Mouse (Mus musculus) embryonic facial prominence, embryonic 10.5 days (tissue): ENCODE data around the gene G6pc3. TPM values are rescaled to one million over a fixed set of nuclear protein-coding genes. Genes with fewer than 3 reads are reported as not detected.

ENCODE experiments used
- DNase-seq: peaks from one replicate; pipeline ENCODE4 v3.0.0-alpha.2; 2017; ENCODE audit warnings: low spot score
- H3K27ac ChIP-seq: fragments of 300-500 bp; sonication (generic); replicated peaks from 2 replicates; pipeline ENCODE4 v1.5.1; 2016; ENCODE audit warnings: mild to moderate bottlenecking
- H3K27me3 ChIP-seq: fragments of 300-500 bp; sonication (generic); replicated peaks from 2 replicates; pipeline ENCODE4 v1.6.1; 2016; ENCODE audit warnings: low read depth, mild to moderate bottlenecking; ENCODE audit not compliant: poor library complexity, severe bottlenecking
- H3K36me3 ChIP-seq: fragments of 300-500 bp; sonication (generic); replicated peaks from 2 replicates; pipeline ENCODE4 v1.6.1; 2016; ENCODE audit warnings: mild to moderate bottlenecking, moderate library complexity
- H3K4me1 ChIP-seq: fragments of 300-500 bp; sonication (generic); 2 replicates; pipeline ENCODE4 v1.6.1; 2016
- H3K4me3 ChIP-seq: fragments of 300-500 bp; sonication (generic); 2 replicates; pipeline ENCODE4 v1.5.1; 2016; ENCODE audit warnings: mild to moderate bottlenecking, moderate library complexity
- H3K9me3 ChIP-seq: fragments of 300-500 bp; sonication (generic); 2 replicates; pipeline ENCODE4 v1.6.1; 2016; ENCODE audit warnings: mild to moderate bottlenecking
- WGBS: fragments of 180-500 bp; shearing (Covaris S2); methylation state at CpG from one replicate; pipeline ENCODE4 v1.1.7; 2016; 5-methylcytosine and 5-hydroxymethylcytosine counted together
- polyA plus RNA-seq: library from polyadenylated mRNA; unstranded; fragments of >200 nt; fragmentation: Nextera tagmentation; extraction: Ambion mirVana; gene quantifications from 2 replicates; pipeline ENCODE4 v1.2.1, GENCODE M21; 2016

The G6pc3 gene
- polyA plus RNA-seq, 1 experiment from 2014 or later: 39.6 TPM

DNA sequence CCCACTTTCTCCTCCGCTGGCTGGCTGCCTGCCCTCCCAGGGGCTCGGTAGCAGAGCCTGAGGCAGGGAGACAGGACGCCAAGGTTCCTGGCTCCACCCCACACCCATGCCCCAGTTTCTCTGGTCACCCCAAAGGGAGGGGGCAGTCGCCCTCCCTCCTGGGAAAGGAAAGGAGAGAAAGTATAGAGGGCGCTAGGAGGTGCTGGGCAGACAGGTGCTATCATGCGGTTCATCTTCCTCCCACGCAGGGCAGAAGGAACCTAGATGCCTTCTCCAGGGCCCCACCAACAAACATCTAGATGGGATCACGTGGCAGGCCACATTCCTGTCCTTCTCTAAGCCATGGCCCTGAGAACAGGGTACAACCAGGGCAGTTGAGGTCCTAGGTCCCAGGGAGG, 32.5 kb downstream of the G6pc3 start:
- no peak for DNase-seq
- Histone ChIP-seq H3K27me3 (peaks cover 36% of the 10 kb centered on the region), H3K9me3 (no peaks in the 10 kb centered on the region), H3K4me1 (peaks cover 88% of the 10 kb centered on the region), H3K27ac (no peak overlapping the region), H3K4me3 (no peak overlapping the region), H3K36me3 (peaks cover 35% of the 10 kb centered on the region)
- 77% methylated on average over 8 of the region's 8 CpGs for WGBS

DNA sequence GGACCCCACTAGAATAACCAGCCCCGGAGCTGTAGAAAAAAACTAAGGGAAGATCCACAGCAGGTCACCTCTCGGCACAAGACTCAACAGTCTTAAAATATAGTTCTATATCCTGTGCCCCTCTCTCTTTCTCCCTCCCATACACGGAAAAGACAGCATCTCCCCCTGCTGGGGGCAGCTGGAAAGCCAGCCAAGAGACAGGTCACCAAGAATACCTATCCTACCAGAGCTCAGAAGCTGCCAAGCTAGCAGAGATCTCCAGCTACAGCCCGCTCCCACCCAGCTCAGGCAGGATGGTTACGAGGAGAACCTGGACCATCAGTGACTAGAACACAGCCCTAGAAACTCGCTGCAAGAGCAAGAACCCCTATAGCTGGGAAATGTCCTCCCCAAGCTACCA, 33.7 kb downstream of the G6pc3 start:
- WGBS: 40% methylated on average over 6 of the region's 6 CpGs
- Histone ChIP-seq H3K9me3 (no peaks in the 10 kb centered on the region), H3K36me3 (peaks cover 30% of the 10 kb centered on the region), H3K27me3 (peaks cover 47% of the 10 kb centered on the region), H3K27ac (no peak overlapping the region; the same call in 1 of the 2 replicates), H3K4me1 (peaks cover 88% of the 10 kb centered on the region), H3K4me3 (no peak overlapping the region)
- DNase-seq: peak; percentile 76

DNA sequence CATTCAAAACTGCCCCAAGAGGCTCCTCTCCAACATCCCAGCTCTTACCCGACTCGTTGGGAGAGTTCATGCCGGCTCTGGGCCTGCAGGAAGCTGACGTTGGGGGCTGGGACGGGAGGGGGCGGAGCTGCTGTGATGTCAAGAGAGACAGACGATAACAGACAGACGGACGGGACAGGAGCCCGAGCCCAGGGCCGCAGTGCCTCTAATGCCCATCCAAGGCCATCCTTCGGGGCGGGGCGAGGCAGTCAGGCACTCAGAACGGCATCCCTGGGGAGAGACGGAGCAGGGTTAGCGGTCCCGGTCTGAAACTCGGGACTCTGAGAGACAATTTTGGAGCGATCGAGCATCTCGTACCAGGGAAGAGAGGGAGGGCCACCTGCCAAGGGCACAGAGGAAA, 35.3 kb downstream of the G6pc3 start:
- peak; percentile 42 for DNase-seq
- peaks cover 29% of the 10 kb centered on the region for H3K36me3 ChIP-seq
- WGBS: 5% methylated on average over 22 of the region's 22 CpGs
- H3K27me3 ChIP-seq: peaks cover 58% of the 10 kb centered on the region
- peak overlapping the region; percentile 45 for H3K4me3 ChIP-seq
- peaks cover 88% of the 10 kb centered on the region for H3K4me1 ChIP-seq
- H3K27ac ChIP-seq: peak overlapping the region; percentile 26
- H3K9me3 ChIP-seq: no peaks in the 10 kb centered on the region

DNA sequence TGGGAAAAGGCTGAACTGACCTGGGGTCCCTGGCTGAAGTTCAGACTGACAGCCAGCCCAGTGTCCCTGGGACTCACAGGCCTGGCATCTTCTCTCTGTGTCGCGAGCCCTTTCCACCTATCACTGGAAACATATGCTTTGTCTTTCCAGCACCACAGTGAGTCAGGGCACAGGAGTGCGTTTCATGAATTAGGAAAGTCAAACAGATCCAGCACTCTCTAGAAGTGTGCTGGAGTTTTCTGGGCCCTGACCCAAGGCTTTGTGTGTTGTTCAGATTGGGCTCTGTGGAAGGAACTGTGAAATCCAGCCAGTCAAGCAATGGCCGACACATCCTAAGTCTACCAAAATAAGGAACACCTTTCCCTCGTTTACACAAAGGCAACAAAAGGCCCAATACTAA, 35.8 kb downstream of the G6pc3 start:
- no peaks in the 10 kb centered on the region for H3K9me3 ChIP-seq
- peaks cover 58% of the 10 kb centered on the region for H3K27me3 ChIP-seq
- no peak for DNase-seq
- peak overlapping the region; percentile 26; the same call in 1 of the 2 replicates for H3K27ac ChIP-seq
- peaks cover 86% of the 10 kb centered on the region for H3K4me1 ChIP-seq
- H3K4me3 ChIP-seq: peak overlapping the region; percentile 45
- peaks cover 23% of the 10 kb centered on the region for H3K36me3 ChIP-seq
- 74% methylated on average over 5 of the region's 5 CpGs for WGBS

DNA sequence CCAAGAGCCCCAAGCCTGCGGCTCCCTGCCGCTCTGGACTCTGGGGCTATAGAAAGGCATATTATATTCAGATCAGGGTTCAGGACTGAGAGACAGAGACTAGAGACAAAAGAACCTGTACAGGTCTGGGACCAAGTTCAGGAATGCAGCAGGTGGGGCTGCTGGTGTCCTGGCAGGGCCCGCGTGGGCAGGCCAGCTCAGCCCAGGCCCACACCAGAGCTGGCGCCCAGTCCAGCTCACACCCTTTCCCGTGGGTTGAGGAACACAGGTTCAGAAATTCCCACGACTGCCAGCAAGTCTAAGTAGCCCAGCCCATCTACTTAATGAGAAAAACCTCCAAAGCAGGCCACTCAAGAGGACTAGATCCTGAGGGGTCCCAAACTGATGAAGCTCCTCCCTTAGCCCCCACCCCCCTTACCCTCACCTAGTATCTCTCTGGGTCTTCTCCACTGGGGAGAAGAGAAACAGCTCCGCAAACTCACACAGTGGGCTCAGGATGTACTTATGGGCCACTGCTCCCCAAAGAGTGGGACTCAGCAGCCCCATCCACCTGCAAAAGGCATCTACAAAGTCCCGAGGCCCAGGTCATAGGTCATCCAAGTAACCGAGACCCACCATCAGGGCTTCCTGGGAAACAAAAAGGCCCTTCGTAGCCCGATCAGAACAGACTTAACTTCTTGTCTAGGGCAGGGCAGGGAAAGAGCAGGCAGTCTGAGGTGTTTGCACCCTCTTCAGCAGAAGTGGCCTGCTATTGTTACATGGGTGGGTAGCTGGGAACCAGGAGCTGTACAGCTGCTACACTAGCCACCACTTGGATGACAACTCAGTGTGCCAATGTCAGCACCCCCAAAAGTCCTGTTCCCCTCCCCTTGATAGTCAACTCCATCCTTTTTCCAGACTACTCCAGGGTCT, 36.9 kb downstream of the G6pc3 start:
- 66% methylated on average over 12 of the region's 12 CpGs for WGBS
- Histone ChIP-seq H3K36me3 (peaks cover 13% of the 10 kb centered on the region), H3K9me3 (no peaks in the 10 kb centered on the region), H3K27me3 (peaks cover 58% of the 10 kb centered on the region), H3K4me3 (peak overlapping the region; percentile 14; the same call in 1 of the 2 replicates), H3K4me1 (peaks cover 87% of the 10 kb centered on the region), H3K27ac (no peak overlapping the region)
- no peak for DNase-seq

DNA sequence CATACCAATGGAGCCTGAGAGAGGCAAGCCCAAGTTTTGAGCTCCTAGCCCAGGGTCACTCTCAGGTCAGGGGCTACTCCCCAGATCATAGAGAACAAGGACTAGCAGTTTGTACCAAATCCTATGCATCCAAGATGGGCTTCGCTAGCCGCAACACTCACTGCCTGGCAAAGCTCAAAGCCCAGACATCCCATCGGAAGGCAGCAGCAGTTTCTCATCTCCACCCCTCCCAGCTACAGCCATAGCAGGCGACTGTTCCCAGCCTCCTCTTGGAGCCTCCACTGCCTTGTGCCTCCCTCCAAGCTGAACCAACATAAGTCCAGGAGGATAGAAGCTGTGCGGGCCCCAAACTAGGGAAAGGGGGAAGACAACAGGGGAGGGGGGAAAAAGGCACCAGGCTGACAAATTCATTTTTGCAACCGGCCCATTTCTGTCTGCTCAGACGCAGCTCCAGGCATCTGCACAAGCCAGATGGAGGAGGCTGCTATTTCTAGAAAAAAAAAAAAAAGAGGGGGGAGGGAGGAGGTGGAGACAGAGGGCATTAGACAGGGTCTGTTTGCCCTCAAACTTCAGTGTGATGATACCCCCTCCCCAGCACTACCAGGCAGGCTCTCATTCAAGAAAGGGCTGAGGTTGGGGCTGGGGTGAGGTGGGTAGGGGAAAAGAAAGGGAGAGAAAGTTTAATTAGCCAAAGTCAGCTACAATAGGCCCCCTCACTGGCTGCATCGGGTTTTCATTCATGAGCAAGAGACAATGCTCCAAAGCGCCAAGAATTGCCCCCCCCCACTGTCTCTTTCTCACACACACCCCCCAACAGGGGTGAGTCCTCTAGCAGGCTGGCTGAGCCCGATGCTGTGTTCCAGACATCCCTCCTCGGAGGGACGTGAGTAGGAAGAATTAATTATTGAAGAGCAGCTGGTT, 38.1 kb downstream of the G6pc3 start:
- peaks cover 58% of the 10 kb centered on the region for H3K27me3 ChIP-seq

DNA sequence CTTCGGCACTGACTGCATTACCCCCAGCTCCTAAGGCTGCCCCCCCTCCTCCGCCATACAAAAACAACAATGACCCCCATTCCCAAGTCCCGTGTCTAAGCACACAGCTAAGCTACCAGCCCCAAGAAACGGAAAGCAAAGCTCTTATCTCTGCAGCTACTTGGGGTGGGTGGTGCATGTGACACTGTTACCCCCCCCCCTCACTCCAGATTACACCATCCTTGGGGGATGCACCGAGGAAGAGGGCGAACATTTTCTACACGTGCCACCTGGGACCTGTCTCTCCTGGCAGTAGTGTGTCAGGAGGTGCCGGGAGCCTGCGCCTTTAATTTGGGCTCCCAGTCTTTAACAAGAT, 38.7 kb downstream of the G6pc3 start:
- DNase-seq: no peak
- peak overlapping the region; percentile 92 for H3K27ac ChIP-seq
- peak overlapping the region; percentile 91 for H3K4me3 ChIP-seq
- WGBS: 35% methylated on average over 9 of the region's 9 CpGs
- no peaks in the 10 kb centered on the region for H3K9me3 ChIP-seq
- H3K4me1 ChIP-seq: peaks cover 75% of the 10 kb centered on the region
- H3K36me3 ChIP-seq: peaks cover 6% of the 10 kb centered on the region; the same call in 1 of the 2 replicates
- peaks cover 58% of the 10 kb centered on the region for H3K27me3 ChIP-seq

More for the DNA sequence above, 38.1 kb downstream of the G6pc3 start:
- Histone ChIP-seq H3K9me3 (no peaks in the 10 kb centered on the region), H3K36me3 (peaks cover 6% of the 10 kb centered on the region; the same call in 1 of the 2 replicates), H3K4me1 (peaks cover 79% of the 10 kb centered on the region), H3K27ac (peak overlapping the region; percentile 92), H3K4me3 (peak overlapping the region; percentile 91)
- 19% methylated on average over 12 of the region's 12 CpGs for WGBS
- no peak for DNase-seq

DNA sequence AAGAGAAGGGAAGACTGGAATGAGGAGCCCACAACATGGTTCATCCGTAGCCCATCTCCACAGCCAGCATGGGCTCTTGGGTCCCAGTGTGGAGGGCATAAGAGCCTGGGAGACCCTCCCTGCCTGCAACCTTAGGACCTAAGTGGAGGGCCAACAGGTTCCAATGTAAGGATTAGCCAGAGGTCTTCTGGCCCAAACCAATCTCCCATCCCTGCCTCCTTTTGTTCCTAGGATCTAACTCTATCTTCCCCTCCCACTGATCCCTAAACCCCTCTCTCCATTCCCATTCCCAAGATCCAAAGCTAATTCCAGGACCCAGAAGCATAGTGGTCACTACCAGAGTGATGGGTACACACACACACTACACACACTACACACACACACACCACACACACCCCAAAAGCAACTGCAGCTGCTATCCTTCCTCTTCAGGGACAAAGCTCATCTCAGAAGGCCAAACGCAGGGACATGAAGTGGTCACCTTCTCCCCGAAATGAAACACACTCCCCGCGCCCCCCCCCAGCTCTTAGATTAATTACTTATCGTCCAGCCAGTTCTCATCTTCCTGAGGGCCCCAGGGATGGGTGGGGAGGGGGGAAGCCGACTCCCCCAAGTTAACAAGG, 39.3 kb downstream of the G6pc3 start:
- Histone ChIP-seq H3K27me3 (peaks cover 54% of the 10 kb centered on the region), H3K4me1 (peaks cover 69% of the 10 kb centered on the region)

DNA sequence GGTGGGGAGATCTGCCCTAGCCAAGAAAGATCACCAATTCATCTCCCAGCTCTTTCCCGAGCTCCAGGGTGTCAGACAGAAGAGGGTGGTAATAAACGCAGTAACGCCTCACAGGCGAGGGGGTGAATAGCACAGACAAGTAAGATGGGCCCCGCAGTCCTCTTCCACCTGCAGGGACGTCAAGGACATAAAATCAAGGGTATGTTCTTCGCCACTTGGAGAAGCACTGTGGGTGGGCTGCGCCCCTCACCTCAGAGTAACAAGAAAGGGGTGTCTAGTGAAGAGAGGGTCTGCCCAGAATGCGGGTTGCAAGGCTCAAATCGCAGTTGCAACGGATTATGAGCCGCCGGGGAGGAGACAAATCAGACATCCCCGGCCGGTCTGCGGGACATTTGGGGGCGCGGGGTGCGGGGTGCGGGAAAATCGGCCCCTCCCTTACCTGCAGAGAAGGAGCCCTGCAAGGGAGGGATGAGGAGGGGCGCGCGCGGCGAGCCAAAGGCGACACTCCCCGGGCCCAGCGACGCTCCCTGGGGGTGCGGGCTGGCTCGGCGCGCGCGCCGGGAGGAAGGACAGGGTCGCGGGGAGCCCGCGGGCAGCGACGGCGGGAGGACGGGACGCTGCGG, 40.0 kb downstream of the G6pc3 start:
- under 1% methylated on average over 47 of the region's 47 CpGs for WGBS
- Histone ChIP-seq H3K27ac (peak overlapping the region; percentile 92), H3K36me3 (0 out of 2 replicates have a peak, but pooled peaks cover 3% of the 10 kb centered on the region), H3K4me1 (peaks cover 62% of the 10 kb centered on the region), H3K9me3 (no peaks in the 10 kb centered on the region), H3K4me3 (peak overlapping the region; percentile 91), H3K27me3 (peaks cover 47% of the 10 kb centered on the region)
- DNase-seq: peak; percentile 49

More for the DNA sequence above, 39.3 kb downstream of the G6pc3 start:
- 15% methylated on average over 7 of the region's 7 CpGs for WGBS
- peaks cover 6% of the 10 kb centered on the region; the same call in 1 of the 2 replicates for H3K36me3 ChIP-seq
- H3K27ac ChIP-seq: peak overlapping the region; percentile 92
- no peak for DNase-seq
- no peaks in the 10 kb centered on the region for H3K9me3 ChIP-seq
- peak overlapping the region; percentile 91 for H3K4me3 ChIP-seq

DNA sequence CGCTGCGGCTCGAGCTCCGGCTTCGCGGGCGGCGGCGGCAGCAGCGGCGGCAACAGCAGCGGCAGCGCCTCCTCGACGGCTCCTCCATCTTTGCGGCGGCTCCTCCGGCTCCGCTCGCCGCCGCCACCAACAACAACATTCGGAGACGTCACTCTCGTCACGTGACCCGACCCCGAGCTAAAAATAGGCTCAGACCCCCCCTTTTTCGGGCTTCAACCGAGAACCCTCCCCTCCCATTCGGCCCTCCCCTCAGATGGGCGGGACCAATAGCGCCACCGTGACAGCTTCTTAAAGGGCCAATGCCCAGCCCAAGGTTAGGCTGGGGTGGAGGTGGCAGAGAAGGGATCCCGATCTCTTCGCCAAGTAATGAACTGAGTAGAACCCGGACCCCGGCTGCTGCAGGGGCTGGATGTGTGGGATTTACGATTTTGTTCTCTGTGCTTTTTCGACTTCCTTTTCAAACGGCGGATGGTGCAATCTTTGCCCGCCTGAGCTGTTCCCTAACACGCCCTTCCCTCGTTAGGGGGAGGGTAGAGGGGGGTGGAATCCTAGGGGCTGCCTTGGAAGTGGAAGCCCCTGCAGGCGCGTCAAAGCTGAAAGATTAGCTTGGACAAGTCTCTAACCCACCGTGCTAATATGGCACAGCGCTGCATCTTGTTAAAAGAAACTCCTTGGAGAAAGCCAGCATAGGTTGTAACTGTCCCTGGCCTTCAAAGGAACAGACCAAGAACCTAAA, 40.8 kb downstream of the G6pc3 start, which contains the start of gene Hdac5:
Gene Hdac5 (minus strand): TSS at position 161 of the 736 bp plus-strand sequence.
- peak within 1 kb of the TSS; percentile 91 for H3K4me3 ChIP-seq
- WGBS: under 1% methylated on average over 49 of the region's 49 CpGs
- DNase-seq: peak; percentile 97
- H3K4me1 ChIP-seq: peaks cover 55% of the 10 kb centered on the region
- no peaks in the 10 kb centered on the region for H3K9me3 ChIP-seq
- no peaks in the 10 kb centered on the region for H3K36me3 ChIP-seq
- peak within 1 kb of the TSS; percentile 92 for H3K27ac ChIP-seq
- H3K27me3 ChIP-seq: peaks cover 40% of the 10 kb centered on the region

DNA sequence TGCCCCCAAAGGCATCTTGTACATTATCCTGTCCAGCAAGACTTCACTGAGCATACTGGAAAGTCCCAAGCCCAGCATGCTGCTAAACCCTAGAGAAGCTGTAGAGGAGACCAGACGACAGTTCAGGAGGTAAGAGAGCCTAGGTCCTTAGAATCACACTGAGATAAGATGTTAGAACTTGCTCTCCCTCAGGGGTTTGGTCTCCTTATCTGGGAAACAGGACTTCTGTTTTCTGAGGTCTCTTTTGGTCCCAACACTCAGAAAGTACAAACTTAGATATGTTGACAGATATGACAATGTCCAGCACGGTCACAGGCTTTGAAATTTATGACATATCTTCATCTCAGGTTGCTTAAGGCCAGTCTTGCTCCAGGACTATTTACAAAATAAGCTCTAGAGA, 46.6 kb downstream of the G6pc3 start:
- Histone ChIP-seq H3K27ac (no peak overlapping the region), H3K4me3 (no peak overlapping the region), H3K36me3 (no peaks in the 10 kb centered on the region), H3K27me3 (no peaks in the 10 kb centered on the region), H3K9me3 (no peaks in the 10 kb centered on the region), H3K4me1 (0 out of 2 replicates have a peak, but pooled peaks cover 5% of the 10 kb centered on the region)
- 77% methylated on average over 2 of the region's 2 CpGs for WGBS
- DNase-seq: no peak
